8 mouse cellular contexts compared by ENCODE assay signal in the genomic region with DNA sequence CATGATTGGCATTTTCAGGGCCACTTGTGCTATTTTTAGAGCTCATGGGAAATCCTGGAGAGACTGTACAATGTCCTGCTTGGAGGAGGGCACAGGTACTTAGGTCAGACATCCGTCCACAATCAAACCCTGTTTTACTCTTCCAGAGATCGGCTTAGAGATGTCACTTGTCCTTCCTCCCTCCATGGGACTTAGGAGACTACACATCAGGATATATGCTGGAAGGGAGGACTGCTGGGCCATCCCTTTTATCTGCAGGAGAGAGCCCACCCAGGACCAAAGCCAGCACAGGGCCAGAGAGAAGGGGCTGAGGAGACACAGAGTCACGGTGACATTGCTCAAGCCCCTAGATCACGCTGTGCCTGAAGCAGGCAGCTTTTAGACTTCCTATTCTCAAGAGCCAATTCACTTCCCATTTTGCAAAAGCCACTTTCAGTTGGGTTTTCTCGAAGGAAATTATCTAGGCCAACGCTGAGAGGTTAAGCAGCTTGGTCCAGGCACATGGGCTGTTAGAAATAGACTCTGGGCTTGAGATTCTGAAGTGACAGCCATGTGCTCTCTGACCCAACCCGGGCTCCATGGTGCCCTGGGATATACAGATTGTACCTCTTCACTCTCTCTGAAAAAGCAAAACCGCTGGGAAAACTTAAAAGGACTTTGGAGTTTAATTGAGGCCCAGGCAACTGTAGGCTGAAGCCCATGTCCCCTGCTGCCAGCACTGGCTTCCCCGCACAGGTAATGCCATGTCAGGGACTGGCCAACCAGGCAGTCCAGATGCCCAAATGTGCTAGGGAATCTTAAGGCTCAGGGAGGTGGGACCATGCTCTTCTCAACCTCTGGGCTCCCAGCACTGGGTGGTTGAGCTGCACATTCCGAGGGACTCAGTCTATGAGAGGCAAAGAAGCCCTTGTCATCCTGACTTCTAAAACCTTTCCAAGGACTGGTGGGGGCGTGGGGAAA. TPM values are rescaled to one million over a fixed set of nuclear protein-coding genes. Genes with fewer than 3 reads are reported as not detected.
DNase-seq lines count a peak whose midpoint lies in the region; ATAC-seq and TF ChIP-seq lines count a peak whose summit lies in the region.

No protein-coding gene starts in this region.

- no peak for ATAC-seq in lung, embryonic 14.5 days (ENCODE audit: insufficient read depth)

- no peak overlapping the region for H3K4me3 ChIP-seq in lung, embryonic 14.5 days (ENCODE audit: low read depth, low read length)
- no peak overlapping the region for H3K4me3 ChIP-seq in limb, embryonic 10.5 days
- no peak overlapping the region for H3K4me3 ChIP-seq in small intestine, adult 2 months (ENCODE audit: low read depth, low read length)

- H3K9me3 ChIP-seq in lung, embryonic 14.5 days (ENCODE audit: low read depth, low read length) = no peaks in the 10 kb centered on the region
- no peaks in the 10 kb centered on the region for H3K9me3 ChIP-seq in limb, embryonic 10.5 days (replicated peaks)

- WGBS in lung, embryonic 14.5 days = 81% methylated on average over 11 of the region's 11 CpGs
- 89% methylated on average over 11 of the region's 11 CpGs for WGBS in limb, embryonic 10.5 days
- WGBS in small intestine, adult 2 months = 80% methylated on average over 11 of the region's 11 CpGs

- no peak overlapping the region for H3K9ac ChIP-seq in lung, embryonic 14.5 days

- no peaks in the 10 kb centered on the region for H3K36me3 ChIP-seq in lung, embryonic 14.5 days (ENCODE audit: insufficient read depth)
- no peaks in the 10 kb centered on the region for H3K36me3 ChIP-seq in limb, embryonic 10.5 days
- no peaks in the 10 kb centered on the region for H3K36me3 ChIP-seq in small intestine, adult 2 months (ENCODE audit: control insufficient read depth, insufficient read depth, low read length)

- H3K27ac ChIP-seq in lung, embryonic 14.5 days (ENCODE audit: low read depth) = 0 out of 2 replicates have a peak overlapping the region, but pooled peaks have one; percentile 9
- 0 out of 2 replicates have a peak overlapping the region, but pooled peaks have one; percentile 19 for H3K27ac ChIP-seq in limb, embryonic 10.5 days
- H3K27ac ChIP-seq in small intestine, adult 2 months (ENCODE audit: insufficient read depth, low read depth, low read length) = peak overlapping the region; percentile 29

- peaks cover 3% of the 10 kb centered on the region; the same call in 1 of the 2 replicates for H3K4me1 ChIP-seq in lung, embryonic 14.5 days (ENCODE audit: insufficient read depth)
- peaks cover 19% of the 10 kb centered on the region for H3K4me1 ChIP-seq in limb, embryonic 10.5 days
- peaks cover 2% of the 10 kb centered on the region; the same call in 1 of the 2 replicates for H3K4me1 ChIP-seq in small intestine, adult 2 months (ENCODE audit: control insufficient read depth, insufficient read depth, insufficient read length, low read length)

- no peak for TF ChIP-seq POLR2A in small intestine, adult 2 months (IDR thresholded peaks at IDR 0.05; ENCODE audit: low read depth, low read length)

- no peak for TF ChIP-seq CTCF in lung, embryonic 14.5 days (IDR thresholded peaks at IDR 0.05; ENCODE audit: low read depth)
- TF ChIP-seq CTCF in small intestine, adult 2 months (IDR thresholded peaks at IDR 0.05; ENCODE audit: extremely low read depth, insufficient read length, insufficient replicate concordance, low read depth, low read length) = no peak

- peak overlapping the region; percentile 80; the same call in 1 of the 2 replicates for H3K4me2 ChIP-seq in lung, embryonic 14.5 days

- peak; percentile 94 for DNase-seq in heart, adult 11 months
- DNase-seq in heart, postnatal 4 days = no peak
- no peak for DNase-seq in lung, embryonic 14.5 days
- DNase-seq in lung, adult 18-20 months = no peak
- no peak for DNase-seq in limb, embryonic 10.5 days (ENCODE audit: low spot score)
- DNase-seq in adipocyte (ENCODE audit: low spot score) = no peak
- DNase-seq in Muller cell, postnatal 12 days (ENCODE audit: inconsistent ontology term) = no peak

- H3K27me3 ChIP-seq in lung, embryonic 14.5 days (ENCODE audit: insufficient read depth, low read length) = no peaks in the 10 kb centered on the region
- no peaks in the 10 kb centered on the region for H3K27me3 ChIP-seq in limb, embryonic 10.5 days (ENCODE audit: low read depth, poor library complexity, severe bottlenecking)
- H3K27me3 ChIP-seq in small intestine, adult 2 months (ENCODE audit: control insufficient read depth, insufficient read depth, low read length) = no peaks in the 10 kb centered on the region

RNA-seq across cellular contexts. Expression of gene Ptpn1, which starts 5.7 kb away (rescaled TPM):
- 10 to 100 TPM; 37.7 to 38.1 TPM for total RNA-seq in heart, postnatal 4 days (2021)
- 59.3 and 61.3 TPM in 2 replicates for polyA plus RNA-seq in lung, embryonic 14.5 days (2014; fragmentation: Nextera tagmentation; extraction: Ambion mirVana)
- polyA plus RNA-seq in limb, embryonic 10.5 days (2016; fragmentation: Nextera tagmentation; extraction: Ambion mirVana) = 56.4 and 62.2 TPM in 2 replicates
- polyA plus RNA-seq in small intestine, adult 2 months (2012; rRNA removed) = 13.5 and 24.4 TPM in 2 replicates
